Mouse (Mus musculus): Measurements from ENCODE around the gene Spata33.
"Not testable (repeated sequence)": the region's sequence is repeated elsewhere in the genome, so short reads cannot be mapped to it uniquely, and the experiment has no call there.

DNA sequence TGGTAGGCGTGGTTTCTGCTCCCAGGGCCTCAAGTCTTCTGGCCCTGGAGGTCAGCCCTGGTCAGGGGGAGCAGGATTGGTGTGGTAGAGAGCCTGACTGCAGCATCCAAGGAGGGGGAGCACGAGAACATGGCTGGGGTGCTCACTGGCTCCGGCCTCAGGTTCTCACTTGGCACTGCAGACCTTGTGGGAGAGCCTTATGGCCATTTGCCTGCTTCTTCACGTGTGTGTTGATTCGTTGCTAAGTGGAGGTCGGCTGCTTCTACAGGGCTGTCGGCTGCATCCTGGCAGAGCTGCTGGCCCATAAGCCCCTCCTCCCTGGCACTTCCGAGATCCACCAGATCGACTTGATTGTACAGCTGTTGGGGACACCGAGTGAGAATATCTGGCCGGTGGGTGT is 17.7 kb downstream of the Spata33 start:
- TF ChIP-seq CHD1, NELFE (IDR thresholded peaks at IDR 0.05; ENCODE audit: low read depth, low read length): not testable (repeated sequence)

All from MEL (cell line).